Mouse (Mus musculus) naive thymus-derived CD4-positive, alpha-beta T cell, adult 5 months (primary cell): Measurements from ENCODE around the gene Mat2b. TPM values are rescaled to one million over a fixed set of nuclear protein-coding genes. Genes with fewer than 3 reads are reported as not detected.

Experiments
- polyA plus RNA-seq: library from polyadenylated mRNA; unstranded; fragments of 100-300 nt; shearing (Covaris generic); gene quantifications from one replicate; pipeline ENCODE4 v1.2.1, GENCODE M21; 2017

Gene Mat2b
- 230 TPM for polyA plus RNA-seq

GRCm38 (mm10) chr11:40695103-40695502 is at the start of gene Mat2b:
Gene Mat2b (minus strand): TSS chr11:40695203.

DNA sequence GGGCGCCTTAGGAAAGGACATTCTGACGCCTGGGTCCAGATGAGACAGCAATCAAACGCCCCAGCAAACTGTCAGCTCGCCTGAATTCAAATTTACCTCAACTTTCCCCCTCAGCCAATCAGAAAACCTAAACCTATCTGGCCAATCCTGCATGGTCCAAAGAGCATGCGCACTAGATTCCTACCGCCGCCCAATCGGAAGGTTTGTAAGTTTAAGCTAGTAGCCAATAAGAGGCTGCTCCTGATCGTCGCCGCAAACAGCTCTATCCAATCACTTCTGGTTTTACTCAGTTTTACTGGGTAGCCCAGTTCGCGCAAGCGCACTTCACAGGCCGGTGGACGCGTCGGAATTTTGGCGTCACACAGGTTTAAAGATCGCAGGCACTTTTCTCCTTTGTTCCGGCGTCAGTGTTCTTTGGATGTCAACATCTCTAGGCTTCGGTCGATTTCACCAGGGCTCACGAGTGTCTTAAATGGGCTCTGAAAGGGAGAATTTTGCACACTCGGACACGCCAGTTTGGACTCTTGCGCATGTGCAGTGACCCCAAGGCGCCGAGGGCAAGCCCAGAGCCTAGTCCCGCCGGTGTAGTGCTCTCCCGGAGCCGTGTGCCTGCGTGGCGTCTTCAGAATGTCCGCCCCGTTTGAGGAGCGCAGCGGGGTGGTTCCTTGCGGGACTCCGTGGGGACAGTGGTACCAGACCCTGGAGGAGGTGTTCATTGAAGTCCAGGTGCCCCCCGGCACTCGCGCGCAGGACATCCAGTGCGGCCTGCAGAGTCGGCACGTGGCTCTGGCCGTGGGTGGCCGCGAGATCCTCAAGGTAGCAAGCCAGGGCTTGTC is 38.6 kb upstream of the Mat2b start, which contains the start of the genes Hmmr and Nudcd2:
Hmmr (minus strand) TSS at position 84 of the 836 bp plus-strand sequence.
Nudcd2 (plus strand) TSS at position 329 of the 836 bp plus-strand sequence.

Other genes with a start within 250 kb of the Mat2b start
- gene Hmmr, start 38.2 kb upstream of the Mat2b start, polyA plus RNA-seq, result 0.86 TPM
- gene Nudcd2, start 38.5 kb upstream of the Mat2b start, polyA plus RNA-seq, result 44.5 TPM
- 74.9 TPM for gene Ccng1, start 60.1 kb upstream of the Mat2b start, polyA plus RNA-seq